Mouse (Mus musculus) hindbrain, embryonic 16.5 days (tissue): ENCODE measurements at regions not wholly inside any gene's neighbourhood (a gene's known extent, or its start where the extent isn't known, plus 50 kb on each side); places are given as distances from the start of the nearest gene placed in this dataset.

Source experiments
- ATAC-seq: fragments of 200-750 bp; cut with Nextera tagmentation; 2 replicates; pipeline ENCODE4 v1.8.0; 2017; ENCODE audit warnings: moderate TSS enrichment, moderate library complexity
- H3K27ac ChIP-seq: fragments of 300-500 bp; sonication (generic); 2 replicates; pipeline ENCODE4 v1.5.1; 2014; ENCODE audit warnings: low read depth, mild to moderate bottlenecking, control low read depth, low read length, moderate library complexity
- H3K27me3 ChIP-seq: fragments of 300-500 bp; sonication (generic); replicated peaks from 2 replicates; pipeline ENCODE4 v1.6.1; 2014; ENCODE audit warnings: low read length; ENCODE audit not compliant: control insufficient read depth, insufficient read depth
- H3K36me3 ChIP-seq: fragments of 300-500 bp; sonication (generic); 2 replicates; pipeline ENCODE4 v1.6.1; 2014; ENCODE audit warnings: mild to moderate bottlenecking, low read length, moderate library complexity, mixed read lengths; ENCODE audit not compliant: control insufficient read depth, insufficient read depth
- H3K4me1 ChIP-seq: fragments of 300-500 bp; sonication (generic); 2 replicates; pipeline ENCODE4 v1.6.1; 2014; ENCODE audit warnings: low read depth, low read length; ENCODE audit not compliant: control insufficient read depth, insufficient read depth
- H3K4me2 ChIP-seq: fragments of 300-500 bp; sonication (generic); 2 replicates; pipeline ENCODE4 v1.6.1; 2014; ENCODE audit warnings: mild to moderate bottlenecking, low read length, control low read depth, moderate library complexity
- H3K4me3 ChIP-seq: fragments of 300-500 bp; sonication (generic); 2 replicates; pipeline ENCODE4 v1.5.1; 2014; ENCODE audit warnings: mild to moderate bottlenecking, low read length, control low read depth, moderate library complexity
- H3K9ac ChIP-seq: fragments of 300-500 bp; sonication (generic); 2 replicates; pipeline ENCODE4 v1.6.1; 2014; ENCODE audit warnings: low read depth, mild to moderate bottlenecking, control low read depth, low read length, moderate library complexity
- H3K9me3 ChIP-seq: fragments of 300-500 bp; sonication (generic); 2 replicates; pipeline ENCODE4 v1.6.1; 2014; ENCODE audit warnings: mild to moderate bottlenecking, low read length, moderate library complexity; ENCODE audit not compliant: control insufficient read depth
- WGBS: fragments of 180-500 bp; shearing (Covaris S2); extraction: QIAGEN DNeasy Blood & Tissue Kit; methylation state at CpG from one replicate; pipeline ENCODE4 v1.1.7; 2014; 5-methylcytosine and 5-hydroxymethylcytosine counted together

- no peaks in the 10 kb centered on the region; the same call in 1 of the 2 replicates for H3K27me3 ChIP-seq
- no peaks in the 10 kb centered on the region for H3K4me1 ChIP-seq
- 22% methylated on average over 5 of the region's 5 CpGs for WGBS
- no peak overlapping the region for H3K27ac ChIP-seq
- H3K36me3 ChIP-seq: no peaks in the 10 kb centered on the region
- ATAC-seq: no peak
- peak overlapping the region; percentile 12; the same call in 1 of the 2 replicates for H3K4me2 ChIP-seq
- no peaks in the 10 kb centered on the region for H3K9me3 ChIP-seq
- H3K4me3 ChIP-seq: no peak overlapping the region
- H3K9ac ChIP-seq: no peak overlapping the region
Measured at GRCm38 (mm10) chr2:18617520-18617919, 54.7 kb upstream of the Commd3 start.

GRCm38 (mm10) chr2:18609868-18610185, 62.4 kb upstream of the Commd3 start:
- Histone ChIP-seq H3K4me2 (peak overlapping the region; percentile 78), H3K27me3 (peaks cover 12% of the 10 kb centered on the region), H3K36me3 (no peaks in the 10 kb centered on the region), H3K27ac (no peak overlapping the region), H3K4me3 (peak overlapping the region; percentile 44; the same call in 1 of the 2 replicates), H3K4me1 (peaks cover 16% of the 10 kb centered on the region), H3K9ac (no peak overlapping the region), H3K9me3 (no peaks in the 10 kb centered on the region)
- ATAC-seq: no peak
- WGBS: 9% methylated on average over 10 of the region's 10 CpGs

GRCm38 (mm10) chr2:18609075-18609867, 62.9 kb upstream of the Commd3 start:
- ATAC-seq: peak; percentile 63
- Histone ChIP-seq H3K9ac (peak overlapping the region; percentile 74), H3K4me3 (peak overlapping the region; percentile 44), H3K27ac (no peak overlapping the region), H3K27me3 (peaks cover 12% of the 10 kb centered on the region), H3K4me2 (peak overlapping the region; percentile 78), H3K4me1 (peaks cover 16% of the 10 kb centered on the region), H3K9me3 (no peaks in the 10 kb centered on the region), H3K36me3 (no peaks in the 10 kb centered on the region)
- WGBS: 1% methylated on average over 51 of the region's 51 CpGs

GRCm38 (mm10) chr2:18608260-18609074, 63.7 kb upstream of the Commd3 start:
- ATAC-seq: peak; percentile 88
- Histone ChIP-seq H3K4me2 (peak overlapping the region; percentile 78), H3K4me1 (peaks cover 16% of the 10 kb centered on the region), H3K9ac (peak overlapping the region; percentile 74), H3K36me3 (no peaks in the 10 kb centered on the region), H3K4me3 (peak overlapping the region; percentile 44), H3K9me3 (no peaks in the 10 kb centered on the region), H3K27me3 (peaks cover 12% of the 10 kb centered on the region), H3K27ac (no peak overlapping the region)
- under 1% methylated on average over 28 of the region's 29 CpGs for WGBS

GRCm38 (mm10) chr2:18607586-18608259, 64.5 kb upstream of the Commd3 start:
- Histone ChIP-seq H3K9ac (peak overlapping the region; percentile 74), H3K9me3 (no peaks in the 10 kb centered on the region), H3K4me2 (peak overlapping the region; percentile 78), H3K27me3 (peaks cover 12% of the 10 kb centered on the region), H3K36me3 (no peaks in the 10 kb centered on the region), H3K4me1 (peaks cover 16% of the 10 kb centered on the region), H3K4me3 (peak overlapping the region; percentile 44), H3K27ac (no peak overlapping the region)
- peak; percentile 44; the same call in 1 of the 2 replicates for ATAC-seq
- WGBS: 2% methylated on average over 14 of the region's 14 CpGs

- Histone ChIP-seq H3K4me1 (peaks cover 16% of the 10 kb centered on the region), H3K27me3 (peaks cover 12% of the 10 kb centered on the region), H3K4me2 (peak overlapping the region; percentile 78), H3K4me3 (no peak overlapping the region; the same call in 1 of the 2 replicates), H3K9ac (no peak overlapping the region), H3K36me3 (no peaks in the 10 kb centered on the region), H3K9me3 (no peaks in the 10 kb centered on the region), H3K27ac (no peak overlapping the region)
- no peak for ATAC-seq
- WGBS: 8% methylated on average over 6 of the region's 6 CpGs
Measured at GRCm38 (mm10) chr2:18607088-18607487, 65.1 kb upstream of the Commd3 start.

GRCm38 (mm10) chr2:18592221-18592620, 80.0 kb upstream of the Commd3 start:
- H3K9me3 ChIP-seq: no peaks in the 10 kb centered on the region
- no peak overlapping the region for H3K9ac ChIP-seq
- no peak overlapping the region for H3K4me3 ChIP-seq
- 73% methylated on average over 4 of the region's 4 CpGs for WGBS
- no peaks in the 10 kb centered on the region for H3K36me3 ChIP-seq
- no peaks in the 10 kb centered on the region for H3K27me3 ChIP-seq
- no peak for ATAC-seq
- no peak overlapping the region for H3K27ac ChIP-seq
- no peak overlapping the region for H3K4me2 ChIP-seq
- H3K4me1 ChIP-seq: no peaks in the 10 kb centered on the region

GRCm38 (mm10) chr2:18588232-18588631, 84.0 kb upstream of the Commd3 start:
- Histone ChIP-seq H3K4me3 (peak overlapping the region; percentile 48), H3K36me3 (no peaks in the 10 kb centered on the region), H3K9ac (peak overlapping the region; percentile 58), H3K4me1 (no peaks in the 10 kb centered on the region), H3K27me3 (no peaks in the 10 kb centered on the region), H3K27ac (no peak overlapping the region), H3K9me3 (no peaks in the 10 kb centered on the region), H3K4me2 (peak overlapping the region; percentile 72)
- 3% methylated on average over 4 of the region's 4 CpGs for WGBS
- no peak for ATAC-seq
